Mouse (Mus musculus) liver, adult 2 months (tissue): ENCODE results near the gene Mapk11.

Experiments used
- CTCF ChIP-seq: fragments of 200-500 bp; IDR thresholded peaks from 2 replicates; pipeline ENCODE4 v1.5.1; 2011; ENCODE audit warnings: low read depth, low read length, control low read depth
- POLR2A ChIP-seq: fragments of 200-500 bp; IDR thresholded peaks from 2 replicates; pipeline ENCODE4 v1.6.1; 2011; ENCODE audit warnings: low read length, control low read depth; ENCODE audit not compliant: insufficient read depth; ENCODE audit errors: extremely low read depth

GRCm38 (mm10) chr15:89184937-89185227 lies 35.5 kb upstream of the Mapk11 start:
- no peak for TF ChIP-seq POLR2A
- no peak for TF ChIP-seq CTCF
